Mouse (Mus musculus) E14TG2a.4 (cell line): ENCODE data around the gene Lrrc31.

Source experiments
- CTCF ChIP-seq: conservative IDR thresholded peaks from 2 replicates; pipeline ENCODE4 v1.5.1; 2014; ENCODE audit warnings: low read length
- POU5F1 ChIP-seq: IDR thresholded peaks from 2 replicates; pipeline ENCODE4 v1.6.1; 2014; ENCODE audit warnings: low read length, borderline replicate concordance

DNA sequence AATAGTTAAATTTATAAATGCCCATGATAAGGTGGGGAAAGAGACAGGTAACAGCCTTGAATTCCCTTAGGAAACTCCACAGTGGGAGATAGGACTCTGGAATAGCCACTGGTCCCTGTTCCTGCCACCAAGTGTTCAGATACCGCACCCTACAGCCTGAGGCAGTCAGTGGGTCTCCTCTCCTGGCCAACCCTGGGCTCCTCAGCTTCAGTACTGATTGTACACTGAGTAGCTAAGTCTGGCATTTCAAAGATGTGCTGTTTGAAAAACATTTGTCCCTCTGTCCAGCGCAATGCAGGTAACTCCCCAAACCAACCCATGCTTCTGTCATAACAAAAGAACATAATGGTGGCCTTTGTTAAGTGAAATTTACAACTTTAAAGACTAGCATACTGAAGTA lies 4.0 kb downstream of the Lrrc31 start:
- TF ChIP-seq CTCF = no peak
- TF ChIP-seq POU5F1 = no peak
